Mouse (Mus musculus): Measurements from ENCODE around the gene Gm45140. TPM values are rescaled to one million over a fixed set of nuclear protein-coding genes. Genes with fewer than 3 reads are reported as not detected.

Gm45140 gene
- polyA plus RNA-seq, 1 experiment from 2014 or later, result 3.5 TPM

GRCm38 (mm10) chr6:87809144-87809543 lies 26.5 kb downstream of the Gm45140 start:
- Histone ChIP-seq H3K27ac (ENCODE audit: low read length) (no peak overlapping the region), H3K4me2 (ENCODE audit: low read depth, low read length) (no peak overlapping the region), H3K9ac (ENCODE audit: low read length) (no peak overlapping the region), H3K27me3 (ENCODE audit: control insufficient read depth, insufficient read depth, low read depth, low read length) (no peaks in the 10 kb centered on the region), H3K36me3 (ENCODE audit: control insufficient read depth, insufficient read depth, low read length) (peaks cover 7% of the 10 kb centered on the region; the same call in 1 of the 2 replicates), H3K4me1 (replicated peaks; ENCODE audit: control insufficient read depth, insufficient read depth, low read length) (peaks cover 20% of the 10 kb centered on the region), H3K9me3 (ENCODE audit: control insufficient read depth, low read length) (no peaks in the 10 kb centered on the region), H3K4me3 (ENCODE audit: low read length) (no peak overlapping the region)
- 95% methylated on average over 2 of the region's 2 CpGs for WGBS
- no peak for ATAC-seq (ENCODE audit: low read depth)

- Histone ChIP-seq H3K9me3 (ENCODE audit: control insufficient read depth, low read length) (no peaks in the 10 kb centered on the region), H3K36me3 (ENCODE audit: control insufficient read depth, insufficient read depth, low read length) (peaks cover 3% of the 10 kb centered on the region; the same call in 1 of the 2 replicates), H3K4me2 (ENCODE audit: low read depth, low read length) (no peak overlapping the region), H3K4me1 (replicated peaks; ENCODE audit: control insufficient read depth, insufficient read depth, low read length) (peaks cover 20% of the 10 kb centered on the region), H3K27ac (ENCODE audit: low read length) (no peak overlapping the region), H3K9ac (ENCODE audit: low read length) (no peak overlapping the region), H3K27me3 (ENCODE audit: control insufficient read depth, insufficient read depth, low read depth, low read length) (no peaks in the 10 kb centered on the region), H3K4me3 (ENCODE audit: low read length) (no peak overlapping the region)
- no peak for ATAC-seq (ENCODE audit: low read depth)
- 58% methylated on average over 3 of the region's 3 CpGs for WGBS
These were observed 27.1 kb downstream of the Gm45140 start for GRCm38 (mm10) chr6:87808521-87808920.

GRCm38 (mm10) chr6:87807735-87808440 lies 27.7 kb downstream of the Gm45140 start:
- H3K36me3 ChIP-seq (ENCODE audit: control insufficient read depth, insufficient read depth, low read length), result 0 out of 2 replicates have a peak, but pooled peaks cover 2% of the 10 kb centered on the region

GRCm38 (mm10) chr6:87806857-87807256 lies 28.7 kb downstream of the Gm45140 start:
- WGBS, result 33% methylated on average over 2 of the region's 2 CpGs
- H3K4me2 ChIP-seq (ENCODE audit: low read depth, low read length), result no peak overlapping the region
- peaks cover 16% of the 10 kb centered on the region for H3K4me1 ChIP-seq (replicated peaks; ENCODE audit: control insufficient read depth, insufficient read depth, low read length)
- no peak overlapping the region for H3K27ac ChIP-seq (ENCODE audit: low read length)
- ATAC-seq (ENCODE audit: low read depth), result no peak
- no peak overlapping the region for H3K4me3 ChIP-seq (ENCODE audit: low read length)
- no peaks in the 10 kb centered on the region for H3K27me3 ChIP-seq (ENCODE audit: control insufficient read depth, insufficient read depth, low read depth, low read length)
- H3K36me3 ChIP-seq (ENCODE audit: control insufficient read depth, insufficient read depth, low read length), result 0 out of 2 replicates have a peak, but pooled peaks cover 2% of the 10 kb centered on the region
- H3K9ac ChIP-seq (ENCODE audit: low read length), result no peak overlapping the region
- no peaks in the 10 kb centered on the region for H3K9me3 ChIP-seq (ENCODE audit: control insufficient read depth, low read length)

More at GRCm38 (mm10) chr6:87807735-87808440, 27.7 kb downstream of the Gm45140 start:
- ATAC-seq (ENCODE audit: low read depth), result no peak
- no peak overlapping the region for H3K9ac ChIP-seq (ENCODE audit: low read length)
- H3K4me3 ChIP-seq (ENCODE audit: low read length), result no peak overlapping the region
- 80% methylated on average over 4 of the region's 4 CpGs for WGBS
- H3K4me1 ChIP-seq (replicated peaks; ENCODE audit: control insufficient read depth, insufficient read depth, low read length), result peaks cover 20% of the 10 kb centered on the region
- H3K27ac ChIP-seq (ENCODE audit: low read length), result no peak overlapping the region
- no peak overlapping the region for H3K4me2 ChIP-seq (ENCODE audit: low read depth, low read length)
- no peaks in the 10 kb centered on the region for H3K27me3 ChIP-seq (ENCODE audit: control insufficient read depth, insufficient read depth, low read depth, low read length)
- H3K9me3 ChIP-seq (ENCODE audit: control insufficient read depth, low read length), result no peaks in the 10 kb centered on the region

- 0 out of 2 replicates have a peak, but pooled peaks cover 2% of the 10 kb centered on the region for H3K36me3 ChIP-seq (ENCODE audit: control insufficient read depth, insufficient read depth, low read length)
- no peak overlapping the region for H3K4me2 ChIP-seq (ENCODE audit: low read depth, low read length)
- WGBS, result 60% methylated on average over 2 of the region's 2 CpGs
- no peaks in the 10 kb centered on the region for H3K9me3 ChIP-seq (ENCODE audit: control insufficient read depth, low read length)
- H3K4me1 ChIP-seq (replicated peaks; ENCODE audit: control insufficient read depth, insufficient read depth, low read length), result peaks cover 16% of the 10 kb centered on the region
- no peak overlapping the region for H3K4me3 ChIP-seq (ENCODE audit: low read length)
- no peak overlapping the region for H3K27ac ChIP-seq (ENCODE audit: low read length)
- no peaks in the 10 kb centered on the region for H3K27me3 ChIP-seq (ENCODE audit: control insufficient read depth, insufficient read depth, low read depth, low read length)
- ATAC-seq (ENCODE audit: low read depth), result no peak
- no peak overlapping the region for H3K9ac ChIP-seq (ENCODE audit: low read length)
These were observed 29.6 kb downstream of the Gm45140 start for GRCm38 (mm10) chr6:87806028-87806427.

GRCm38 (mm10) chr6:87805448-87805847 lies 30.1 kb downstream of the Gm45140 start:
- Histone ChIP-seq H3K27me3 (ENCODE audit: control insufficient read depth, insufficient read depth, low read depth, low read length) (no peaks in the 10 kb centered on the region), H3K36me3 (ENCODE audit: control insufficient read depth, insufficient read depth, low read length) (0 out of 2 replicates have a peak, but pooled peaks cover 2% of the 10 kb centered on the region), H3K27ac (ENCODE audit: low read length) (no peak overlapping the region), H3K9ac (ENCODE audit: low read length) (no peak overlapping the region), H3K9me3 (ENCODE audit: control insufficient read depth, low read length) (no peaks in the 10 kb centered on the region), H3K4me3 (ENCODE audit: low read length) (no peak overlapping the region), H3K4me1 (replicated peaks; ENCODE audit: control insufficient read depth, insufficient read depth, low read length) (peaks cover 15% of the 10 kb centered on the region), H3K4me2 (ENCODE audit: low read depth, low read length) (no peak overlapping the region)
- no peak for ATAC-seq (ENCODE audit: low read depth)
- WGBS, result 88% methylated on average over 7 of the region's 7 CpGs

- Histone ChIP-seq H3K4me2 (ENCODE audit: low read depth, low read length) (no peak overlapping the region), H3K9me3 (ENCODE audit: control insufficient read depth, low read length) (no peaks in the 10 kb centered on the region), H3K27me3 (ENCODE audit: control insufficient read depth, insufficient read depth, low read depth, low read length) (no peaks in the 10 kb centered on the region), H3K4me1 (replicated peaks; ENCODE audit: control insufficient read depth, insufficient read depth, low read length) (peaks cover 10% of the 10 kb centered on the region), H3K27ac (ENCODE audit: low read length) (no peak overlapping the region), H3K9ac (ENCODE audit: low read length) (no peak overlapping the region), H3K4me3 (ENCODE audit: low read length) (no peak overlapping the region), H3K36me3 (ENCODE audit: control insufficient read depth, insufficient read depth, low read length) (0 out of 2 replicates have a peak, but pooled peaks cover 2% of the 10 kb centered on the region)
- ATAC-seq (ENCODE audit: low read depth), result no peak
- WGBS, result 73% methylated on average over 7 of the region's 7 CpGs
These were observed 30.7 kb downstream of the Gm45140 start for GRCm38 (mm10) chr6:87804886-87805285.

- peaks cover 4% of the 10 kb centered on the region; the same call in 1 of the 2 replicates for H3K4me1 ChIP-seq (replicated peaks; ENCODE audit: control insufficient read depth, insufficient read depth, low read length)
- no peak overlapping the region for H3K4me3 ChIP-seq (ENCODE audit: low read length)
- H3K9ac ChIP-seq (ENCODE audit: low read length), result no peak overlapping the region
- H3K27me3 ChIP-seq (ENCODE audit: control insufficient read depth, insufficient read depth, low read depth, low read length), result no peaks in the 10 kb centered on the region
- 0 out of 2 replicates have a peak, but pooled peaks cover 2% of the 10 kb centered on the region for H3K36me3 ChIP-seq (ENCODE audit: control insufficient read depth, insufficient read depth, low read length)
- no peak for ATAC-seq (ENCODE audit: low read depth)
- H3K9me3 ChIP-seq (ENCODE audit: control insufficient read depth, low read length), result no peaks in the 10 kb centered on the region
- no peak overlapping the region for H3K27ac ChIP-seq (ENCODE audit: low read length)
- H3K4me2 ChIP-seq (ENCODE audit: low read depth, low read length), result no peak overlapping the region
- 79% methylated on average over 1 of the region's 1 CpGs for WGBS
These were observed 31.6 kb downstream of the Gm45140 start for GRCm38 (mm10) chr6:87804036-87804435.

- Histone ChIP-seq H3K36me3 (ENCODE audit: control insufficient read depth, insufficient read depth, low read length) (0 out of 2 replicates have a peak, but pooled peaks cover 2% of the 10 kb centered on the region), H3K4me3 (ENCODE audit: low read length) (no peak overlapping the region), H3K4me2 (ENCODE audit: low read depth, low read length) (no peak overlapping the region), H3K4me1 (replicated peaks; ENCODE audit: control insufficient read depth, insufficient read depth, low read length) (no peaks in the 10 kb centered on the region), H3K9ac (ENCODE audit: low read length) (no peak overlapping the region), H3K9me3 (ENCODE audit: control insufficient read depth, low read length) (no peaks in the 10 kb centered on the region), H3K27ac (ENCODE audit: low read length) (no peak overlapping the region), H3K27me3 (ENCODE audit: control insufficient read depth, insufficient read depth, low read depth, low read length) (no peaks in the 10 kb centered on the region)
- no peak for ATAC-seq (ENCODE audit: low read depth)
- WGBS, result 78% methylated on average over 7 of the region's 7 CpGs
These were observed 33.1 kb downstream of the Gm45140 start for GRCm38 (mm10) chr6:87802462-87802861.
